Mouse (Mus musculus) cerebellum, postnatal 4 days (tissue): ENCODE measurements at regions not wholly inside any gene's neighbourhood (a gene's known extent, or its start where the extent isn't known, plus 50 kb on each side); places are given as distances from the start of the nearest gene placed in this dataset.

Experiments
- DNase-seq, 2 experiments: peaks; one replicate each; pipeline ENCODE4 v3.0.0; 2022; ENCODE audit warnings: low spot score in 2 of 2, mixed read lengths in 1 of 2

- DNase-seq: no peak
Observed at GRCm38 (mm10) chr12:59834809-59835208, 615.3 kb upstream of the Fbxo33 start.

DNA sequence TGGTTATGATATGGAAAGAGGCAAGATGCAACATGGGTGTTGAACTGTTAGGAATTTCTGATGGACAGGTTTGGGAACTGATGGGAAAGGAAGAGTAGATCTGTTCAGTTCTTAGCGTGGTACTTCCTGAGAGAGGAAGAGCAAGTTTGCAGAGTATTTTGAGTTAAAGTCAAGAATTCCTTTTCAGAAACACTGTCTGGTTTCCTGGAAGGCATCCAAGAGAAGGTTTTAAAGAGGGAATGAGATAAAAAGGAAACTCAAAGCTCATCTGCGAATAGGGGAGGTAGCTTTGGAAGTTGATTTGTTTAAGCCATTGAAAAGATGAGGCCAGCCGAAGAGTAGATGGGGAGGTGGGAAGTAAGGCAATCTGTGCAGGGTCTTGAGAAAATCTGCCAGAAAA lies 603.4 kb upstream of the Fbxo33 start:
- no peak for DNase-seq

- DNase-seq: peak in 1 of 2 experiments; percentile 3
Observed at GRCm38 (mm10) chr12:59822435-59822834, 602.9 kb upstream of the Fbxo33 start.

DNA sequence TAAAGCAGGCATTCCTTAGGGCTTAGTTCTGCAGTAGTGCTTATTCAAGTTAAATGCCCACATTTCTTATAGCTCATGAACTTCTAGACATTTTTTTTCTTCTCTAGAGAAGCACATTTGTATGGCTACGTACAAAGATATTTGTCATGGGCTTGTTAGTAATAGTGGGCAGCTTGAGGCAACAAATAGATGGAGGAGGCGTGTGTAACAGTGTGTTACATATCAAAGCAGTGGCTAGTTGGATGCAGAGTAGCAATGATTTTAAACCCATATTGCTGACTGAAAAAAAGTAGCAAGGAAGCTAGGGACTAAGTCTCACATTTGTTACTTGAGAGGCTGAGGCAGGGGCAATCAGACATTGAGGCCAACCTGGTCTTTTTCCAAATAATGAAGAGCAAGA lies 602.2 kb upstream of the Fbxo33 start:
- DNase-seq: no peak

- DNase-seq: no peak
Observed at GRCm38 (mm10) chr12:59815965-59816364, 596.4 kb upstream of the Fbxo33 start.

- no peak for DNase-seq
Observed at GRCm38 (mm10) chr12:59814356-59814755, 594.8 kb upstream of the Fbxo33 start.

GRCm38 (mm10) chr12:59809224-59809623 lies 589.7 kb upstream of the Fbxo33 start:
- DNase-seq: no peak

- peak in 1 of 2 experiments; percentile 17 for DNase-seq
Observed at GRCm38 (mm10) chr12:59798051-59798450, 578.5 kb upstream of the Fbxo33 start.

DNA sequence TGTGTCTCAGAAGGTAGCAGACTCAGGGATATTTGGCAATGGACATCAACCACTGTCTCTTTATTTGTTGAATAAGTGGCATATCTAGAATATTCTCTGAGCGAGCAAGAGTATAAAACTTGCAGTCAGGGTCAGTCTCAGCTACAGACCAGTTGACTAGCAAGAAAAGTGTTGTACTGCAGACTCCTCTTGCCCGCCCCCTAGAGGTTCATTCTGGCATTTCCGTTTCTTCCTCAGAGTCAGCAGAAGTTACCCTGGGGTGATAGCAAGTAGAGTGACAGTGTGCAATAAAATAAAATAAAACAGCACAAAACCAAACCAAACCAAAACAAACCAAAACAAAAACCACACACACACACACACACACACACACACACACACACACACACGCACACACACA lies 571.9 kb upstream of the Fbxo33 start:
- peak in 1 of 2 experiments; percentile 6 for DNase-seq

DNA sequence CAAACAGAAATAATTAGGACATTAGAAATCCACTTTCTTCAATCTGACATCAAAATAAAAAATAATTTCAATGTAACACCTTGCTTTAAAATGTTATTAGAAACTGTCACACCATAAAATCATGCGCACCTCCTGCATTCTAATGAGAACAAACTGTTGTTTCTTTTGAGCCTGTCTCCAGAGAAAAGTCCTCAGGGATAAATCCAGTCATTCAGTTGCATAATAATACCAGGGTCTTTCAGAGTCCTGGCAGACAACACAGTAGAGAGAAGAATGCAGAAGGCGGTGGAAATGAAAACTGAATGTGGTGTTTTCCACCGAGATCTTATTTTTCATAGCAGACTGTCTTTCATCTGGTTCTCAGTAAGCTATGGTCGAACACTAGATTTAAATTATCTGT lies 567.3 kb upstream of the Fbxo33 start:
- no peak for DNase-seq

- no peak for DNase-seq
Observed at GRCm38 (mm10) chr12:59770980-59771379, 551.5 kb upstream of the Fbxo33 start.

- no peak for DNase-seq
Observed at GRCm38 (mm10) chr12:59762260-59762659, 542.7 kb upstream of the Fbxo33 start.

DNA sequence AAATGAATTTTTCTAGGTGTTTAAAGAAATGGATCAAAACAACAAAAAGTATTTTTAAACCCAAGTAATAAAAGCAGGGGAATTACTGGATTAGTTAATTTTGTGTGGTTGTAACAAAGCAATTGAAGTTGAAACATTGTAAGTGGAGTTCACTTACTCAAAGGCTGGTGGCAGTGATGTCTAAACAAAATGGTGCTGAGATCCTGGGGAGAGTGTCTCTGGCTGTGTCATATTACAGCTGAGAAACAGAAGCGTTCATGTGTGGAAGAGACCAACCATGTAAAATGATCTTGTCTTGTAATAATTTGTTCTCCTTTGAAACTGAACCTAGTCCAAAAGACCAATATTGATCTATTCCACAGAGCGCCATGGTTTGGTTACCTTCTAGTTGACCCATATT lies 525.2 kb upstream of the Fbxo33 start:
- no peak for DNase-seq

GRCm38 (mm10) chr12:59743211-59743610 lies 523.7 kb upstream of the Fbxo33 start:
- no peak for DNase-seq

- no peak for DNase-seq
Observed at GRCm38 (mm10) chr12:59724951-59725350, 505.4 kb upstream of the Fbxo33 start.

DNA sequence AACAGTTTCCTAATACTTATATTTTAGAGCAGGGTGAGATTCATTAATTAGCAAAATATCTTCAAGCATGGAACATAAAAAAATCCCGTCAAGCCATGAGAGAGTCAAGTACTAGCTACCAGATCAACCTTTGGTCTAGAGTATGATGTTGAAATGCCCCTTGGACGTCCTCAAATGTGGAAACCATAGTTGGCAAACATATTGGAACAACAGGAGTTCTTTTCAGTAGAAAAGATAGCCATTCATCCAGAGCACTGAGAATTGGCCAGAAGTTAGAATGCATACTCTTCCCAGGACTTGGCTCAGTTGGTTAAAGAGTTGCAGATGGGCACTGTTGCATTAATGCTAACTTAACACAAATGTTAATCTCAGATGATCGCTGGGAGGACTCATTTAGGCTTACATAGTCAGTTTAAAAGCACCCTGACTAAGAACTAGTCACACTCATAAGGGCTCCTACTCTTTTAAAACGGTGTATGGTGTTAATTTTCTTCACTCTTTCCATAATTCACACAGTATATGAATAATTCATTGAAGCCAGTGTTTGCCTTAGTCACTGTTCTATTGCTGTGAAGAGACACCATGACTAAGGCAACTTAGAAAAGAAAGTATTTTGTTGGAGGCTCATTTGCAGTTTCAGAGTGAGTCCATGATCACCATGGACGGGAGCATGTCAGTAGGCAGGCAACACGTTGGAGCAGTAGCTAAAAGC lies 503.1 kb upstream of the Fbxo33 start:
- no peak for DNase-seq

GRCm38 (mm10) chr12:59713216-59713615 lies 493.7 kb upstream of the Fbxo33 start:
- DNase-seq: no peak

GRCm38 (mm10) chr12:59683235-59683634 lies 463.7 kb upstream of the Fbxo33 start:
- no peak for DNase-seq

DNA sequence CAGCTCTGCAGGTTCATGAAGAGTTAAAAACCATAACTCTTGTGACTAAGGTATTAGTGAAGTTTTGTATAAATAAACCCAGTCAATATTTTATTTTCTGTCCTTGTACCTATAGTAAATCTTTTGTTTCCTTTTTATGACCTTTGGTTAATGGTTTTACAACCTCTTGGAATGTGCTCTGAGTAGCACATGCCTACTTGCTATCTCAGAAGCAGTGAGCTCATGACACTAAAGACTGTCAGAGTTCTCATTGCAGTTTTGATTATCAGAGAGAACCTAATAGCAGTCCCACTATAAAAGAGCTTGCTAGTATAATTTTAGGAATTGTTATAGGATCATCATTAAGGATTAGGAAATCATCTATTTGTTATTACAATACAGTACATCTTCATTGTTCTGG lies 443.6 kb upstream of the Fbxo33 start:
- DNase-seq: no peak

GRCm38 (mm10) chr12:59630678-59631077 lies 411.2 kb upstream of the Fbxo33 start:
- no peak for DNase-seq

GRCm38 (mm10) chr12:59623147-59623546 lies 403.6 kb upstream of the Fbxo33 start:
- DNase-seq: no peak

DNA sequence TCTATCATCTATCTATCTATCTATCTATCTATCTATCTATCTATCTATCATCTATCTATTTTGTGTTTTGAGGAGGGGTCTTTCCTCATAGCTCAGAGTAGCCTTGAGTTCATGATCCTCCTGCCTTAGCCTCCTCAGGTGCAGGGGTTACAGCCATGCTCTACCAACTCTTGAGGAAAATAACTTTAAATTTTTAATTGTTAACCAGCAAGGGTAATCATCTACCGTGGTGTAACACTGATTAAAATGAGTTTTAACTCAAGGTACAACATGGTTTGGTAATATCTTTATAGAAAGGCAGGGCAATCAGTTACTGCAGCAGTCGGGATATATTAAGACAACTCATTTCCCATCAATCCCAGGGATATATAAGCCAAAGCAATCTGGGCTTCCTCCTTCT lies 401.6 kb upstream of the Fbxo33 start:
- DNase-seq: no peak

DNA sequence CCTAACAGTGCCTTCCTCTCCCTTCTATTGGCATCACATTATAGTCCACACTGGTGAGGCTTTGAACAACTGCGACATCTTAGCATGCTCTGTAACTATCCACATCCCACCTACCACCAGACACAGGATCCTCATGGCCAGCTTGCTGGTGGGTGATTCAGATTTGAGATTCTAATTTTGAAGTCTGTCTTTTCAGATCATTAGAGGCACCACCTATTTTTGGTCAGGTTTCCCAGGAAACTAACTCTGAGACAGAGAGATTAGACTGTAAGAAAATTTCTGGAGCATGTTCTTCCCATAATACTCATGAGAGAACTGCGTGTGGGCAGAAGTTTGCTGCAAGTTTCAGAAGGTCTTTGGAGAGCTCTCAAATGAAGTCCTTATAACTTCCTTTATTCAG lies 400.8 kb upstream of the Fbxo33 start:
- no peak for DNase-seq

DNA sequence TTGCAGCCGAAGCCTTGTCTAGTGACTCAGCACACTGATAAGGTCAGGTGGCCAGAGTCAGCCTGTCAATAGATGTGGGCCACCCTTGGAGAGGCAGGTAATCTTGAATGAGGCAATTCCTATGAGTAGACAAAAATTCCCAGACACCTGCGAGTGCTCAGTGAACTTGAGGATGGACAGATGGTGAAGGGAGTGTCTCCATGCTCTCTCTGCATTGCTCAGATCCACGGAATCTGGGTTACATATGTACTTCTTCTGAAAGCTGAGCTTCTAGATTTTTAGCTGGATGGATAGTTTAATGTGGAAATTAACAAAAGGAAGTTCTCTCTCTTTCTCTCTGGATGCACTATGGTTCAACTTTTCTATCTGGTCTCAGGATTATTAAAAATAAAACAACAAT lies 396.6 kb upstream of the Fbxo33 start:
- DNase-seq: no peak
